Mouse (Mus musculus) liver, embryonic 11.5 days (tissue): ENCODE measurements around the gene Naxd. TPM values are rescaled to one million over a fixed set of nuclear protein-coding genes. Genes with fewer than 3 reads are reported as not detected.
"Not testable (repeated sequence)": the region's sequence is repeated elsewhere in the genome, so short reads cannot be mapped to it uniquely, and the experiment has no call there.

ENCODE experiments used
- ATAC-seq: fragments of 200-750 bp; cut with Nextera tagmentation; replicated peaks from 2 replicates; pipeline ENCODE4 v1.8.0; 2017; ENCODE audit warnings: moderate number of reproducible peaks, mild to moderate bottlenecking, moderate TSS enrichment, moderate library complexity; ENCODE audit not compliant: low FRiP score
- DNase-seq: peaks from one replicate; pipeline ENCODE4 v3.0.0-alpha.2; 2017; ENCODE audit warnings: low spot score
- H3K27ac ChIP-seq: fragments of 300-500 bp; sonication (generic); 2 replicates; pipeline ENCODE4 v1.5.1; 2014; ENCODE audit warnings: mild to moderate bottlenecking, low read depth, low read length, control low read depth
- H3K27me3 ChIP-seq: fragments of 300-500 bp; sonication (generic); replicated peaks from 2 replicates; pipeline ENCODE4 v1.6.1; 2014; ENCODE audit warnings: low read length, mixed read lengths; ENCODE audit not compliant: control insufficient read depth, insufficient read depth
- H3K36me3 ChIP-seq: fragments of 300-500 bp; sonication (generic); 2 replicates; pipeline ENCODE4 v1.6.1; 2014; ENCODE audit warnings: mild to moderate bottlenecking, low read length, moderate library complexity, mixed read lengths; ENCODE audit not compliant: control insufficient read depth, insufficient read depth
- H3K4me1 ChIP-seq: fragments of 300-500 bp; sonication (generic); replicated peaks from 2 replicates; pipeline ENCODE4 v1.6.1; 2014; ENCODE audit warnings: low read length, mixed read lengths; ENCODE audit not compliant: control insufficient read depth, insufficient read depth
- H3K4me2 ChIP-seq: fragments of 300-500 bp; sonication (generic); 2 replicates; pipeline ENCODE4 v1.6.1; 2014; ENCODE audit warnings: mild to moderate bottlenecking, control low read depth, moderate library complexity
- H3K4me3 ChIP-seq: fragments of 300-500 bp; sonication (generic); 2 replicates; pipeline ENCODE4 v1.5.1; 2014; ENCODE audit warnings: low read depth, low read length, control low read depth
- H3K9ac ChIP-seq: fragments of 300-500 bp; sonication (generic); 2 replicates; pipeline ENCODE4 v1.6.1; 2014; ENCODE audit warnings: low read depth, low read length, control low read depth
- H3K9me3 ChIP-seq: fragments of 300-500 bp; sonication (generic); 2 replicates; pipeline ENCODE4 v1.6.1; 2016; ENCODE audit warnings: low read length, inconsistent platforms, mixed read lengths; ENCODE audit not compliant: control insufficient read depth
- WGBS: fragments of 180-500 bp; shearing (Covaris S2); extraction: QIAGEN DNeasy Blood & Tissue Kit; methylation state at CpG from one replicate; pipeline ENCODE4 v1.1.7; 2014; 5-methylcytosine and 5-hydroxymethylcytosine counted together
- polyA plus RNA-seq: library from polyadenylated mRNA; unstranded; fragments of >200 nt; fragmentation: Nextera tagmentation; extraction: Ambion mirVana; gene quantifications from 2 replicates; pipeline ENCODE4 v1.2.1, GENCODE M21; 2014

Gene Naxd
- polyA plus RNA-seq, 1 experiment from 2014 or later, result 73.8 TPM

DNA sequence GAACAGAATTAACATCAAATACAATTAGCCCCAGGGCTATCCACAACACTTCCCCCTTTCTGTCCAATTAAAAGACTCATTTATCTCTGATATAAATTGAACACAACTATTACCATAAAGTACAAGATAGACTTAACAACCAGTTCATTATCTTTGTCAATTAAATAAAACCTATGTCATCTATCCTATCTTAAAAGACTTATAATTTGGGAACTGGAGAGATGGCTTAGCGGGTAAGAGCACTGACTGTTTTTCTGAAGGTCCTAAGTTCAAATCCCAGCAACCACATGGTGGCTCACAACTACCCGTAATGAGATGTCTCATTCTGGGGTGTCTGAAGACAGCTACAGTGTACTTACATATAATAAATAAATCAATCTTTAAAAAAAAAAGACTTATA, 5.0 kb upstream of the Naxd start:
- not testable (repeated sequence) for H3K4me2 ChIP-seq, DNase-seq, H3K9ac ChIP-seq, H3K4me3 ChIP-seq, H3K27ac ChIP-seq, H3K9me3 ChIP-seq, ATAC-seq, H3K4me1 ChIP-seq, H3K36me3 ChIP-seq
- WGBS, result 72% methylated on average over 2 of the region's 2 CpGs
- peaks cover 13% of the 10 kb centered on the region for H3K27me3 ChIP-seq

DNA sequence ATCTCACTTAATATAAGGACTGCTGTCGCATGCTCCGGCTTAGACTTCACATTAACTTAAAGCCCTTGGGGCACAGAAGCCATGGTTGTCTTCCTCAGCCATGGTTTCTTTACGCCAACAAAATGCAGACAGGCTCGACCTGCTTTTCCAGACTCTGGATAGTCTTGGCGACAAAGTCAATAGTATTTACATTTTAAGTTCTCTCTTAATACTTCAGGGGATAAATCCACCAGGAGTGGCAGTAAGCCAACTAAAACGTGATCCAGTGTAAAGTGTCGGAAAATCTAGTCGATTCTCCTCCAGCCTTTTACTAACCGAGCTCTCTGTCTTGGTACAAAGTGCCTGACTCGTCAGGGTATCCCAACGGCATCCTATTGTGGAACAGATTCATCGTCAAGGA, 975 bp downstream of the Naxd start:
- Histone ChIP-seq H3K4me3 (peak overlapping the region; percentile 92), H3K27ac (no peak overlapping the region), H3K4me1 (peaks cover 12% of the 10 kb centered on the region), H3K9ac (peak overlapping the region; percentile 87), H3K36me3 (peaks cover 8% of the 10 kb centered on the region), H3K27me3 (no peaks in the 10 kb centered on the region), H3K9me3 (no peaks in the 10 kb centered on the region), H3K4me2 (peak overlapping the region; percentile 89)
- DNase-seq, result no peak
- 66% methylated on average over 12 of the region's 12 CpGs for WGBS
- ATAC-seq, result no peak

DNA sequence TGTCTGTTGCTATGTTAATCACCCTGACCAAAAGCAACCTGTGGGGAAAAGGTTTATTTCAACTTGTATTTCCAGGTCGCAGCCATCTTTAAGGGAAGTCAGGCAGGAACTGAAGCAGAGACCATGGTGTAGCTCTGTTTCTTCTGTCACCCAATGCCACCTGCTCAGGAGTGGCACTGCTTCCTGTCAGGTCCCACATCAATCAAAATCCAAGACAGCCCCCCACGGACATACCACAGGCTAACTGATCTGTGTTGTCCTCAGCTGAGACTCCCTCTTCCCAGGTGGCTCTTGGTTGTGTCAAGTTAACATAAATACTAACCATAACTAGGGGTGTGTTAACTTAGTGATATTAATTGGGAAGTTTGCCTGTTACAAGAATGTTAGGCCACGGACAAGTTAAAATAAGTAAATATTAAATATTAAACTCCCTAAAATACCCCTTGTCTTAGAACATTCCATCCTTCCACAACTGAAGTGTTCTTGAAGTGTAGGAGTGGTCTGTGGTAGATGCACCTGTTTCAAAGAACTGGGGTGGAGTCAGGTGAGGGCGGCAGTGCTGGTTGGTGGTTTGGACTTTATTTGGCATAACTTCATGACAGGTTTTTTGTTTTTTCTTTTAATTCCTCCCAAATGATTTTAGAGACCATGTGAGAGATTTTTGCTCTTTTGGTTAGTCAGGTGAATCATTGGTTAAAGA, 1.6 kb downstream of the Naxd start:
- H3K9ac ChIP-seq, result no peak overlapping the region
- no peak for DNase-seq

DNA sequence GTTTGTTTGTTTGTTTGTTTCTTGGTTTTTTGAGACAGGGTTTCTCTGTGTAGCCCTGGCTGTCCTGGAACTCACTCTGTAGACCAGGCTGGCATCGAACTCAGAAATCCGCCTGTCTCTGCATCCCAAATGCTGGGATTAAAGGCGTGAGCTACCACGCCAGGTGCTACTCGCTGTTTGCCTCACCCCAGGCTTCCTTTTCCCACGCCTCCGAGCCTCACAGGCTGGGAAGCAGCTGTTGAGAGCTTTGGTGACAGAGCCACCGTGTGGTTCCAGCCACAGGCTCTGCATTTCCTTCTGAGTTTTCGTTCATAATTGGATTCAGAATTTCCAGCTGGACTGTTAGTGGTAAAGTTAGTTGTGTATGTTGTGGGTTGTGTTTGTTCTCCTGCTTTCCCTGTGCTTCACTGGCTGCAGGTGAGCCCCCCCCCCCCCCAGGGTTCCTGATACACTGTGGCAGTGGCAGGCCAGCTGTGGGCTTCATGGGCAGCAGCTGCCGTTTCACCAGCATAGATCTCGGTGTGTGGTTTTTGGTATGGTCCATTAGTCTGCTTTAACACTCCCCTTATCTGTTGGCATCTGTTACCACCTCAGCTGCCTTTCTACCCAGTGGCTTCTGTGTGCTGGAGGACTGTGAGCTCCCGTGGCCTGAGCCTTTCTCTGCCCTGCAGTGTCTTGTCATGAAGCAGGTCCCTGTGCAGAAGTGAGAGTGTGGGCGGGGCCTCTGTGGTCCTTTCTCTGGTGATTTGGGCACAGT, 6.3 kb downstream of the Naxd start:
- Histone ChIP-seq H3K4me3 (no peak overlapping the region), H3K4me2 (no peak overlapping the region), H3K36me3 (peaks cover 35% of the 10 kb centered on the region), H3K9ac (no peak overlapping the region), H3K27ac (no peak overlapping the region), H3K27me3 (no peaks in the 10 kb centered on the region), H3K9me3 (no peaks in the 10 kb centered on the region), H3K4me1 (peaks cover 3% of the 10 kb centered on the region)
- DNase-seq (no peak), ATAC-seq (no peak)
- WGBS, result 78% methylated on average over 13 of the region's 13 CpGs

More for the DNA sequence above, 1.6 kb downstream of the Naxd start:
- Histone ChIP-seq H3K27me3 (no peaks in the 10 kb centered on the region), H3K4me3 (peak overlapping the region; percentile 92), H3K4me2 (peak overlapping the region; percentile 89), H3K9me3 (no peaks in the 10 kb centered on the region), H3K27ac (no peak overlapping the region), H3K4me1 (peaks cover 12% of the 10 kb centered on the region), H3K36me3 (peaks cover 14% of the 10 kb centered on the region)
- WGBS, result 75% methylated on average over 4 of the region's 4 CpGs
- no peak for ATAC-seq

- 87% methylated on average over 14 of the region's 14 CpGs for WGBS
- Histone ChIP-seq H3K36me3 (peaks cover 52% of the 10 kb centered on the region), H3K4me1 (no peaks in the 10 kb centered on the region), H3K27me3 (no peaks in the 10 kb centered on the region), H3K9ac (no peak overlapping the region), H3K9me3 (no peaks in the 10 kb centered on the region), H3K27ac (no peak overlapping the region), H3K4me3 (no peak overlapping the region), H3K4me2 (no peak overlapping the region)
- DNase-seq (no peak), ATAC-seq (no peak)
Measured at GRCm38 (mm10) chr8:11506074-11506473, 8.8 kb downstream of the Naxd start.

DNA sequence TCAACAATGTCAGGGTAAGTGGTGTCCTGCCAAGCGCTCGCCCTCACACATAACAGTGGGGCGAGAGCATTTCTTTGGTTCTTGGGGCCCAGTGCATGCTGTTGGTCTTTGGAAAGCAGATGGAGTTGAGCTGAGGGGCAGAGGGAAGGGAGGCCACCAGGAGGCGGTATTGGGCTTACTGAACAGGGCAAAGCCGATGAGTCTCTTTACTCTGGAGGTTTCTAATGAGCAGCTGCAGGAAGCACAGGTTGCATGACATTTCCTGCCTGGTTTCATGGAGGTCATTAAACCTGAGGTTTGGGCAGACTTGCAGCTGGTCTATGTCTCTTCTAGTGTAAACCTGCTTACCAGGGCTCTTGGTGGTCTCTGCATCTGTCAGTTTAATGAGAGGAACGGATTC, 9.5 kb downstream of the Naxd start:
- Histone ChIP-seq H3K9ac (no peak overlapping the region), H3K36me3 (peaks cover 58% of the 10 kb centered on the region), H3K4me3 (no peak overlapping the region), H3K4me1 (peaks cover 5% of the 10 kb centered on the region), H3K27me3 (no peaks in the 10 kb centered on the region), H3K27ac (no peak overlapping the region), H3K4me2 (no peak overlapping the region), H3K9me3 (no peaks in the 10 kb centered on the region)
- DNase-seq, result no peak
- WGBS, result 75% methylated on average over 6 of the region's 6 CpGs
- peak; percentile 46; the same call in 1 of the 2 replicates for ATAC-seq

GRCm38 (mm10) chr8:11508880-11509279, 11.6 kb downstream of the Naxd start:
- WGBS, result 76% methylated on average over 10 of the region's 10 CpGs

DNA sequence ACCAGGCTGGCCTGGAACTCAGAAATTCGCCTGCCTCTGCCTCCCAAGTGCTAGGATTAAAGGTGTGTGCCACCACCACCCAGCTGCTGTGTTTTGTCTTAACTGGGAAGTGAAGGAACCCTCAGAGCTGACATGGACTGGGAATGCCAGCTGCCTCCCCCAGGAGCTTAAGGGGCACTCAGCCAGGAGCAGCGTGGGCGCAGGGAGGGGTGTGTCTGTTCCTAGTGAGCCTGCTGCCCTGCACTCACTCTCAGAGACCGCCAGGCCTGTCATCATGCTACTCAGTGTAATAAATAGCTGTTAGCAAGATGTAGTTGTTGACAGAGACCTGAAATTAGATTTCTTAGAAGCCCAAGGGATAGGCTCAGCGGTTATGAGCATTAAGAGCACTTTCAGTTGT, 13.7 kb downstream of the Naxd start:
- no peak overlapping the region for H3K27ac ChIP-seq
- no peak overlapping the region for H3K9ac ChIP-seq
- no peaks in the 10 kb centered on the region for H3K27me3 ChIP-seq
- 91% methylated on average over 5 of the region's 5 CpGs for WGBS
- H3K4me2 ChIP-seq, result no peak overlapping the region
- ATAC-seq (no peak), DNase-seq (no peak)
- H3K36me3 ChIP-seq, result peaks cover 59% of the 10 kb centered on the region
- H3K9me3 ChIP-seq, result no peaks in the 10 kb centered on the region
- peaks cover 32% of the 10 kb centered on the region for H3K4me1 ChIP-seq
- H3K4me3 ChIP-seq, result no peak overlapping the region

More at GRCm38 (mm10) chr8:11508880-11509279, 11.6 kb downstream of the Naxd start:
- no peak for DNase-seq
- no peak overlapping the region for H3K27ac ChIP-seq
- H3K4me3 ChIP-seq, result no peak overlapping the region
- no peaks in the 10 kb centered on the region for H3K9me3 ChIP-seq
- ATAC-seq, result no peak
- no peak overlapping the region for H3K4me2 ChIP-seq
- H3K9ac ChIP-seq, result no peak overlapping the region
- H3K36me3 ChIP-seq, result peaks cover 63% of the 10 kb centered on the region
- no peaks in the 10 kb centered on the region for H3K27me3 ChIP-seq
- H3K4me1 ChIP-seq, result peaks cover 26% of the 10 kb centered on the region
